Mouse (Mus musculus) hindbrain, embryonic 11.5 days (tissue): ENCODE measurements around the gene D430041D05Rik. TPM values are rescaled to one million over a fixed set of nuclear protein-coding genes. Genes with fewer than 3 reads are reported as not detected.
A peak's percentile ranks its signal among the peaks of the same experiment; 100 is the strongest.

Experiments used
- ATAC-seq: fragments of 200-750 bp; cut with Nextera tagmentation; 2 replicates; pipeline ENCODE4 v1.8.0; 2017; ENCODE audit warnings: mild to moderate bottlenecking, moderate TSS enrichment, moderate library complexity; ENCODE audit not compliant: low FRiP score
- DNase-seq: peaks from one replicate; pipeline ENCODE4 v3.0.0-alpha.2; 2015; ENCODE audit warnings: low spot score
- H3K27ac ChIP-seq: fragments of 300-500 bp; sonication (generic); 2 replicates; pipeline ENCODE4 v1.5.1; 2014; ENCODE audit warnings: mild to moderate bottlenecking, low read depth, low read length
- H3K27me3 ChIP-seq: fragments of 300-500 bp; sonication (generic); 2 replicates; pipeline ENCODE4 v1.6.1; 2014; ENCODE audit warnings: mild to moderate bottlenecking, low read length, moderate library complexity, mixed read lengths; ENCODE audit not compliant: control insufficient read depth, insufficient read depth
- H3K36me3 ChIP-seq: fragments of 300-500 bp; sonication (generic); 2 replicates; pipeline ENCODE4 v1.6.1; 2014; ENCODE audit warnings: mild to moderate bottlenecking, low read length, moderate library complexity, mixed read lengths; ENCODE audit not compliant: control insufficient read depth, insufficient read depth
- H3K4me1 ChIP-seq: fragments of 300-500 bp; sonication (generic); replicated peaks from 2 replicates; pipeline ENCODE4 v1.6.1; 2014; ENCODE audit warnings: low read length, mixed read lengths; ENCODE audit not compliant: control insufficient read depth, insufficient read depth
- H3K4me2 ChIP-seq: fragments of 300-500 bp; sonication (generic); replicated peaks from 2 replicates; pipeline ENCODE4 v1.6.1; 2014; ENCODE audit warnings: mild to moderate bottlenecking, low read depth, low read length
- H3K4me3 ChIP-seq: fragments of 300-500 bp; sonication (generic); 2 replicates; pipeline ENCODE4 v1.5.1; 2014; ENCODE audit warnings: low read depth, low read length
- H3K9ac ChIP-seq: fragments of 300-500 bp; sonication (generic); 2 replicates; pipeline ENCODE4 v1.6.1; 2014; ENCODE audit warnings: low read depth, low read length
- H3K9me3 ChIP-seq: fragments of 300-500 bp; sonication (generic); 2 replicates; pipeline ENCODE4 v1.6.1; 2016; ENCODE audit warnings: low read length; ENCODE audit not compliant: control insufficient read depth
- WGBS: fragments of 180-500 bp; shearing (Covaris S2); extraction: QIAGEN DNeasy Blood & Tissue Kit; methylation state at CpG from one replicate; pipeline ENCODE4 v1.1.7; 2014; 5-methylcytosine and 5-hydroxymethylcytosine counted together
- polyA plus RNA-seq: library from polyadenylated mRNA; unstranded; fragments of >200 nt; fragmentation: Nextera tagmentation; extraction: Ambion mirVana; gene quantifications from 2 replicates; pipeline ENCODE4 v1.2.1, GENCODE M21; 2014

Gene D430041D05Rik
- polyA plus RNA-seq: 2.7 and 3.6 TPM in 2 replicates

DNA sequence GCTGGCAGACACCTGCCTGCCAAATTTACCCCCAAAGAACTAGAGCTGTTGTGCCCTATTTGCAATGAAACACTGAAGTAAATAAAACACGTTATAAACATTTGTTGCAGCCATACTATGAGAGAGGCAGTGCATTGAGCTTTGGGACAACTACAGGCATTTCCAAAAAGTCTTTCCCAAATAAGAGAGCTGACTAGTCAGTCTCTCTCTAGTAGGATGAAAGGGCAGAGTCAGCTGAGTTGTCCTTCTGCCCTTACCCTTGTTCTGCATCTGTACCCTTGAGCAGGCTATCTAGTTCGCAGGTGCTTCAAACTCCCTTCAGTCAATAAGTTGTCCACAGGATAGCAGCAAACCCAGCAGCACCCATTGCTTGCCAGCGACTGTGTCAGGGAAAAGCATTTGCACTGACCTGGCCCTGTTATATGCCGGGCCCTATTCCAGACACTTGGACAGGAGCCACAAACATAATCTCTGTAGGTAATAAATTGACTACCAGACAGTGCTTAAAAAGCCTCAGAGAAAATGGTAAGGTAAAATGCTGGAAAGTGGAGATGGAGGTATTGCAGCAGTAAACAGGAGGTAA, at the start of gene D430041D05Rik:
D430041D05Rik (minus strand) TSS at position 51 of the 583 bp plus-strand sequence.
- Histone ChIP-seq H3K9ac (peak within 1 kb of the TSS; percentile 81), H3K27me3 (peaks cover 17% of the 10 kb centered on the region), H3K27ac (peak within 1 kb of the TSS; percentile 76), H3K4me2 (peak within 1 kb of the TSS; percentile 71), H3K36me3 (no peaks in the 10 kb centered on the region), H3K4me1 (no peaks in the 10 kb centered on the region), H3K4me3 (peak within 1 kb of the TSS; percentile 52), H3K9me3 (no peaks in the 10 kb centered on the region)
- no peak for ATAC-seq
- no peak for DNase-seq
- 67% methylated on average over 4 of the region's 4 CpGs for WGBS

DNA sequence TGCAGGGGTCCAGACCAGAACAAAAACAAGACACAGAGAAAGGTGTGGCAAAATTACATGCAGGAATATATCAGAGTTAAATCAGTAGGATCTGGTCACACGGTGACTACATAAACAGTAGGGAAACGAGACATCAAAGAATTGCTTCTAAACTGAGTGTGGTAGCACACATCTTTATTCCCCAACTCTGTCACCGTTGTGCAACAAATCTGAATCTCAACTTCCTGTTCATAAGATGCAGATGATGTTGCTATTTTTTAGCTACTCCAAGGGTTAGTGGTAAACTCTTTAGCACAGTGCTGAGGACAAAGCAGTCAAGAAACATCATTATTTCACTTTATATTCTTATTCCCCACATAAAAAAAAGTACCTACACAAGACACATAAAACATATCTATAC, 49.2 kb upstream of the D430041D05Rik start:
- no peak overlapping the region for H3K27ac ChIP-seq
- no peak for ATAC-seq
- H3K4me1 ChIP-seq: no peaks in the 10 kb centered on the region
- no peak overlapping the region for H3K4me3 ChIP-seq
- H3K4me2 ChIP-seq: no peak overlapping the region
- 83% methylated on average over 3 of the region's 3 CpGs for WGBS
- no peaks in the 10 kb centered on the region for H3K9me3 ChIP-seq
- H3K36me3 ChIP-seq: no peaks in the 10 kb centered on the region
- DNase-seq: no peak
- H3K27me3 ChIP-seq: no peaks in the 10 kb centered on the region
- no peak overlapping the region for H3K9ac ChIP-seq

DNA sequence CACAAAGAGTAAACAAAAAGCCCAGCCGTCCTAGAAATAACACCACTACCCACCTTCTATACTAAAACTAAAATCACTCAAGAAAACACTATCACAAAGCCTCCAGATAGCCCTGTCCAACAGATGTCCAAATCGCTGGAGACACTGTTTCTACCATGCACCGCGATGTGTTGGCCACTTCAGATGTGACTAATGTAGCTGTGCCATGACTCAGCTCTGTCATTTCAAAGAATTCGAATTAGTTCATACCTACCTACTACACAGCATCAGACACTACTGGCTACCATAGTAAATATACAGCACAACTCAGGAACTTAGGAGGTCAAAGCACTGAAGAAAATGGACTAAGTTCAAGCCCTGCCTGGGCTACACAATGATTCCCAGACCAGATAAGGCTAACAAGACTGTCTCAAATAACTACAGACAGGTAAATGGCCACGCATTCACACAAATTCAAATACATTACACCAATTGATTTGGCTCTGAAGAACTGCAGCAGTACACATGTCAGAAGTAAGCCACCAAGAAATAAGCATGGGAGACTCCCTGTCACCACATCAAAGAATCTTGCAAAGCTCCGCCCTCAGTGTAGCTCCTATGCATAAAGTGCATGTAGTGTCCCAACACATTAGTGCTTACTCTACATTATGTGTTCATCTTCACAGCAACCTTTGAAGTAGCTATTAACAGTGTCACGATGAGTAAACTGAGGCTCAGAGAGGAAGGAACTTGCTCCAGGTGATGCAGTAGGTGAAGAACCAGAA, 47.9 kb upstream of the D430041D05Rik start:
- Histone ChIP-seq H3K36me3 (no peaks in the 10 kb centered on the region), H3K27me3 (no peaks in the 10 kb centered on the region), H3K27ac (no peak overlapping the region), H3K9ac (no peak overlapping the region), H3K9me3 (no peaks in the 10 kb centered on the region), H3K4me3 (no peak overlapping the region), H3K4me1 (no peaks in the 10 kb centered on the region), H3K4me2 (no peak overlapping the region)
- no peak for DNase-seq
- no peak for ATAC-seq
- WGBS: 88% methylated on average over 8 of the region's 8 CpGs

GRCm38 (mm10) chr2:104457106-104457505, 46.3 kb upstream of the D430041D05Rik start:
- Histone ChIP-seq H3K4me2 (no peak overlapping the region), H3K27me3 (no peaks in the 10 kb centered on the region), H3K9ac (no peak overlapping the region), H3K36me3 (no peaks in the 10 kb centered on the region), H3K9me3 (no peaks in the 10 kb centered on the region), H3K4me1 (no peaks in the 10 kb centered on the region), H3K27ac (no peak overlapping the region), H3K4me3 (no peak overlapping the region)
- DNase-seq (no peak), ATAC-seq (no peak)
- 93% methylated on average over 3 of the region's 3 CpGs for WGBS

DNA sequence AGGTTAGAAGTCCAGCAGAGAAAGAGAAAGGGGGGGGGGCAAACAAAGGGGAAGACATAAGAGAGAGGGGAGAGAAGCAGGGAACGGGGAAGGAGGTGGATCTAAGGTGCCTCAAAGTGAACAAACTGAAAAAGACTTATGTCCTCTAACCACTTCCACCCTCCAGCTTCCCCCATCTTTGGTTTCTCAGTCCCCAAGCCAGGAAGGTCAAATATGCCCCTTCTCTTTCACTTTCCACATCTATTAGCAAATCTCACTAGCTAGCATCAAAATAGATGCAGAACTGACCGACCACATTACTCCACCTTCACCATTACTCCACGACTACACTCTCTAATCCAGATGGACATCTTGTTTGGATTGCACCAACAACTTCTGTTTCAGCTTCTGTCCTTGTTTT, 39.9 kb upstream of the D430041D05Rik start:
- H3K9ac ChIP-seq: no peak overlapping the region
- H3K27me3 ChIP-seq: no peaks in the 10 kb centered on the region
- ATAC-seq (no peak), DNase-seq (no peak)
- H3K4me2 ChIP-seq: no peak overlapping the region
- no peak overlapping the region for H3K27ac ChIP-seq
- no peaks in the 10 kb centered on the region for H3K9me3 ChIP-seq
- no peaks in the 10 kb centered on the region for H3K4me1 ChIP-seq
- no peak overlapping the region for H3K4me3 ChIP-seq
- 90% methylated on average over 3 of the region's 3 CpGs for WGBS
- no peaks in the 10 kb centered on the region for H3K36me3 ChIP-seq

GRCm38 (mm10) chr2:104449191-104449590, 38.4 kb upstream of the D430041D05Rik start:
- Histone ChIP-seq H3K9me3 (no peaks in the 10 kb centered on the region), H3K36me3 (no peaks in the 10 kb centered on the region), H3K4me3 (no peak overlapping the region), H3K4me1 (no peaks in the 10 kb centered on the region), H3K27me3 (no peaks in the 10 kb centered on the region), H3K4me2 (no peak overlapping the region), H3K9ac (no peak overlapping the region), H3K27ac (no peak overlapping the region)
- DNase-seq (no peak), ATAC-seq (no peak)
- 96% methylated on average over 1 of the region's 1 CpGs for WGBS

DNA sequence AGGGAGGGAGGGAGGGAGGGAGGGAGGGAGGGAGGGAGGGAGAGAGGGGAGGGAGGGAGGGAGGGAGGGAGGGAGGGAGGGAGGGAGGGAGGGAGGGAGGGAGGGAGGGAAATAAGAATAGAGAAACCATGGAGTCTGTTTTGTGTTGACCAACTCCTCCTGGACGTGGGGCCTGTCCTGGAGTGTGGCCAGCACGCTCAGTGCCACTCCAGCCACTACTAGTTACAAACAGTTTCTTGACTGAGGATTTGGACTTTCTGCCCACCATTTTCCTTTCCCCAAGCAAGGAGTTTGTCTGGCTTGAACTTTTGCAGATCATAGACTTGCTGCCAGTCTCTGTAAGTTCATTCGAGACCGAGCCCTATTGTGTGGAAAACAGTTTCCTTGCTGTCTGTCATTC, 37.4 kb upstream of the D430041D05Rik start:
- DNase-seq (no peak), ATAC-seq (no peak)
- Histone ChIP-seq H3K27me3 (no peaks in the 10 kb centered on the region), H3K27ac (no peak overlapping the region), H3K36me3 (no peaks in the 10 kb centered on the region), H3K9me3 (no peaks in the 10 kb centered on the region), H3K9ac (no peak overlapping the region), H3K4me2 (no peak overlapping the region), H3K4me3 (no peak overlapping the region), H3K4me1 (no peaks in the 10 kb centered on the region)
- WGBS: 80% methylated on average over 4 of the region's 4 CpGs

DNA sequence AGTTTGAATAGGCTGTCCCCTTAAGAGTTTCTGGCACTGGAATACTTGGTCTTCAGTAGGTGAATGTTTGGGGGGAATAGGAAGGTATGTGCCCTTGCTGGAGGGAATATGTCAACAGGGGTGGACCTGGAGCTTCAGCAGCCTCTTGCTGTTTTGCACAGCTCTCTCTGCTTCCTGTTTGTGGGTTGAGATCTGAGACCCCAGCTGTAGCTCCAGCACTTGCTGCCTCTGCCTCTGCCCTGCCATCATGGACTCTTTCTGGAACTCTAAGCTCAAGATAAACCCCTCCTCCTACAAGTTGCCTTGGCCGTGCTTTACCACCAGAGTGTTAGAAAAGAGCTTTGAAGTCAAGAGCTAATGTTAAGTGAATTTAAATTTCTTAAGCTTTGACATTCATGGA, 35.2 kb upstream of the D430041D05Rik start:
- H3K4me3 ChIP-seq: no peak overlapping the region
- no peak overlapping the region for H3K4me2 ChIP-seq
- no peaks in the 10 kb centered on the region for H3K36me3 ChIP-seq
- H3K4me1 ChIP-seq: no peaks in the 10 kb centered on the region
- H3K27ac ChIP-seq: no peak overlapping the region
- WGBS: 63% methylated on average over 1 of the region's 1 CpGs
- DNase-seq (no peak), ATAC-seq (no peak)
- no peaks in the 10 kb centered on the region for H3K9me3 ChIP-seq
- no peak overlapping the region for H3K9ac ChIP-seq
- no peaks in the 10 kb centered on the region for H3K27me3 ChIP-seq

GRCm38 (mm10) chr2:104444776-104445175, 34.0 kb upstream of the D430041D05Rik start:
- Histone ChIP-seq H3K27me3 (no peaks in the 10 kb centered on the region), H3K4me3 (no peak overlapping the region), H3K9me3 (no peaks in the 10 kb centered on the region), H3K4me1 (no peaks in the 10 kb centered on the region), H3K27ac (no peak overlapping the region), H3K4me2 (no peak overlapping the region), H3K9ac (no peak overlapping the region), H3K36me3 (no peaks in the 10 kb centered on the region)
- DNase-seq (peak; percentile 49), ATAC-seq (peak; percentile 63; the same call in 1 of the 2 replicates)
- WGBS: 28% methylated on average over 2 of the region's 2 CpGs
